Mouse (Mus musculus) myocyte (in vitro differentiated cells): ENCODE measurements around the gene Btbd6. TPM values are rescaled to one million over a fixed set of nuclear protein-coding genes. Genes with fewer than 3 reads are reported as not detected.
A peak's percentile ranks its signal among the peaks of the same experiment; 100 is the strongest.

ENCODE experiments used
- H3K27me3 ChIP-seq: one replicate; pipeline ENCODE4 v1.6.1; 2011; ENCODE audit not compliant: control insufficient read depth, insufficient read depth, insufficient read length
- H3K36me3 ChIP-seq: one replicate; pipeline ENCODE4 v1.6.1; 2011; ENCODE audit not compliant: control insufficient read depth, insufficient read depth
- H3K4me2 ChIP-seq: one replicate; pipeline ENCODE4 v1.6.1; 2011; ENCODE audit warnings: low read depth, control low read depth
- H3K4me3 ChIP-seq: one replicate; pipeline ENCODE4 v1.5.1; 2011; ENCODE audit warnings: mild to moderate bottlenecking, control low read depth, moderate library complexity
- H3K79me2 ChIP-seq: one replicate; pipeline ENCODE4 v1.6.1; 2011; ENCODE audit not compliant: control insufficient read depth, insufficient read depth
- H3ac ChIP-seq: one replicate; pipeline ENCODE4 v1.6.1; 2011; ENCODE audit not compliant: control insufficient read depth, insufficient read length
- CEBPB ChIP-seq: IDR thresholded peaks from 2 replicates; pipeline ENCODE4 v1.6.1; 2011; ENCODE audit warnings: mild to moderate bottlenecking, moderate library complexity; ENCODE audit not compliant: poor library complexity, insufficient read depth, severe bottlenecking
- E2F4 ChIP-seq: IDR thresholded peaks from one replicate; pipeline ENCODE4 v1.6.1; 2011; ENCODE audit warnings: mild to moderate bottlenecking, control low read depth, moderate library complexity; ENCODE audit not compliant: insufficient read depth
- MAX ChIP-seq: IDR thresholded peaks from one replicate; pipeline ENCODE4 v1.6.1; 2011; ENCODE audit warnings: low read depth, mild to moderate bottlenecking, control low read depth
- MYOD1 ChIP-seq, 3 experiments: IDR thresholded peaks; one replicate each; pipeline ENCODE4 v1.6.1; 2011; ENCODE audit warnings: control low read depth in 2 of 3, low read depth in 2 of 3, mild to moderate bottlenecking in 2 of 3, moderate library complexity in 1 of 3; ENCODE audit not compliant: insufficient read length in 2 of 3, control insufficient read depth in 1 of 3
- MYOG ChIP-seq, 3 experiments: IDR thresholded peaks; one replicate each; pipeline ENCODE4 v1.6.1; 2011; ENCODE audit warnings: control low read depth in 2 of 3, low read depth in 2 of 3, mild to moderate bottlenecking in 2 of 3; ENCODE audit not compliant: insufficient read length in 2 of 3, control insufficient read depth in 1 of 3, insufficient read depth in 1 of 3
- POLR2A ChIP-seq: IDR thresholded peaks from one replicate; pipeline ENCODE4 v1.6.1; 2011; ENCODE audit warnings: low read depth, mild to moderate bottlenecking, control low read depth, moderate library complexity; ENCODE audit not compliant: insufficient read length
- POLR2AphosphoS2 ChIP-seq: IDR thresholded peaks from one replicate; pipeline ENCODE4 v1.6.1; 2011; ENCODE audit warnings: low read depth, control low read depth; ENCODE audit not compliant: insufficient read length
- REST ChIP-seq: IDR thresholded peaks from one replicate; pipeline ENCODE4 v1.6.1; 2011; ENCODE audit warnings: mild to moderate bottlenecking, control low read depth, moderate library complexity; ENCODE audit not compliant: insufficient read depth, insufficient read length
- SRF ChIP-seq: IDR thresholded peaks from one replicate; pipeline ENCODE4 v1.6.1; 2011; ENCODE audit warnings: low read depth; ENCODE audit not compliant: control insufficient read depth, insufficient read length
- TCF12 ChIP-seq: IDR thresholded peaks from one replicate; pipeline ENCODE4 v1.6.1; 2011; ENCODE audit warnings: mild to moderate bottlenecking, control low read depth; ENCODE audit not compliant: poor library complexity, insufficient read depth, severe bottlenecking
- TCF3 ChIP-seq: IDR thresholded peaks from one replicate; pipeline ENCODE4 v1.6.1; 2011; ENCODE audit warnings: low read depth, control low read depth; ENCODE audit not compliant: insufficient read length
- USF1 ChIP-seq: IDR thresholded peaks from one replicate; pipeline ENCODE4 v1.6.1; 2011; ENCODE audit warnings: low read depth, mild to moderate bottlenecking, control low read depth, moderate library complexity
- polyA plus RNA-seq: library from polyadenylated mRNA; unstranded; fragments of >200 nt; fragmentation: generic; extraction: Trizol; gene quantifications from one replicate; pipeline ENCODE4 v1.2.1, GENCODE M21; 2012; ENCODE audit warnings: missing spikeins

Gene Btbd6
- 16.3 TPM for polyA plus RNA-seq

DNA sequence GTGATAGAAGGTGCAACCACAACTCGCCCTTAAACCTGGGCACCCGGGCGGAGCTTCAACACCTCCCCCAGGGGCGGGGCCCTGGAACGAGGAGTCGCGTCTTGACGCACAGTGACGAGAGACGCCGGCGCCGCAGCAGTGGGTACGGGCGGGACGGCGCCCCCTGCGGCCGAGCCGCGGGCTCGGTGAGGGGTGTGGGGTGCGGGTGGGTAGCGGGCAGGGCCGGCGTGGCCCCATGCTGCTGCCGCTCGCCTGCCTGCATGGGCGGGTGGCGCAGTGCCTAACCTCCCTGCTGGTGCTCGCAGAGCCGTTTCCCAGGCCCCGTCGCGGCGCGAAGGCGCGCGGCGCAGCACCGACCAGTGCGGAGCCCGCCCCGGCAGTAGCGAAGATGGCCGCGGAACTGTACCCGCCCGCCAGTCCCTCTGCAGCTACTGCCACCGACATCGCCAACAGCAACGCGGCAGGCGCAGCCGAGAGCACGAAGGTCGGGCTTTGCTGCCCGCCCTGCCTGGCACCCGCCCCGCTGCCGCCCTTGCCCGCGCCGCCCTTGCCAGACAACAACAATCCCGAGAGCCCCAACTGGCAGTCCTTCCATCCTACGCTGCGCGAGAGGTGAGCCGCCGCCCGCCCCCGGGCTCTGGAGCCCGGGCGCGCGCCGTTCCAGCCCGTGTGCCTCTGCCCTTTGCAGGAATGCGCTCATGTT, at the start of gene Btbd6:
TSS of gene Btbd6 (plus strand) at position 112 of the 703 bp plus-strand sequence.
- Histone ChIP-seq H3K4me3 (peak within 1 kb of the TSS; percentile 24), H3K36me3 (peaks cover 19% of the 10 kb centered on the region), H3ac (peak within 1 kb of the TSS; percentile 25), H3K4me2 (peak within 1 kb of the TSS; percentile 95), H3K27me3 (no peaks in the 10 kb centered on the region), H3K79me2 (no peaks in the 10 kb centered on the region)
- TF ChIP-seq POLR2A, result peak; percentile 90
- TF ChIP-seq POLR2AphosphoS2, result peak; percentile 91
- TF ChIP-seq MYOG (IDR thresholded peaks at IDR 0.05; ENCODE audit: control insufficient read depth in 1 of 3, insufficient read depth in 1 of 3, insufficient read length in 2 of 3, low read depth in 2 of 3), result peak in 1 of 3 experiments; percentile 3
- TF ChIP-seq MYOD1 (IDR thresholded peaks at IDR 0.05; ENCODE audit: control insufficient read depth in 1 of 3, insufficient read length in 2 of 3, low read depth in 2 of 3), result peak in 1 of 3 experiments; percentile 58
- no peak for TF ChIP-seq TCF3

DNA sequence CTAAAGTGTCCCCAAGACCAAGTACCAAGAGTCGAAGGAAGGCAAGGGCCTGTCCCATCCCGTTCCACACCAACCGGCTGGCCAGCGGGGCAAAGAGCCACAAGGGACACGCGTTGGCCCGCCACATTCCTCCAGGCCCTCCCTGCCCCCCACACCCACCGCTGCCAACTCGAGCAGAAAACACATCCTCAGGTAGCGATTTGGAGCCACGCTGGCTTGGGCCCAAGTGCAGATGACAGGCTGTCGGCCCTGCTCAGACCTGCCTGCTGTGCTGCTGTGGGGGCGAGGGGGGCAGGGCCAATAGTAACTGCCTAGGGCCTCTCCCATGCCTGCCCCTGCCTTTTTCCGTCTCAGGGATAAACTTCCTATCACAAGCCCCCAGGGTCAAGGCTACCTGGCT, 49.0 kb upstream of the Btbd6 start:
- no peaks in the 10 kb centered on the region for H3K27me3 ChIP-seq
- peaks cover 51% of the 10 kb centered on the region for H3K79me2 ChIP-seq
- H3K4me3 ChIP-seq, result no peak overlapping the region
- no peak overlapping the region for H3ac ChIP-seq
- H3K36me3 ChIP-seq, result no peaks in the 10 kb centered on the region
- no peak overlapping the region for H3K4me2 ChIP-seq
- no peak for TF ChIP-seq POLR2A
- no peak for TF ChIP-seq MYOD1 (IDR thresholded peaks at IDR 0.05; ENCODE audit: control insufficient read depth in 1 of 3, insufficient read length in 2 of 3, low read depth in 2 of 3)
- TF ChIP-seq CEBPB, result no peak
- TF ChIP-seq POLR2AphosphoS2, result peak; percentile 23
- no peak for TF ChIP-seq REST
- no peak for TF ChIP-seq TCF3

DNA sequence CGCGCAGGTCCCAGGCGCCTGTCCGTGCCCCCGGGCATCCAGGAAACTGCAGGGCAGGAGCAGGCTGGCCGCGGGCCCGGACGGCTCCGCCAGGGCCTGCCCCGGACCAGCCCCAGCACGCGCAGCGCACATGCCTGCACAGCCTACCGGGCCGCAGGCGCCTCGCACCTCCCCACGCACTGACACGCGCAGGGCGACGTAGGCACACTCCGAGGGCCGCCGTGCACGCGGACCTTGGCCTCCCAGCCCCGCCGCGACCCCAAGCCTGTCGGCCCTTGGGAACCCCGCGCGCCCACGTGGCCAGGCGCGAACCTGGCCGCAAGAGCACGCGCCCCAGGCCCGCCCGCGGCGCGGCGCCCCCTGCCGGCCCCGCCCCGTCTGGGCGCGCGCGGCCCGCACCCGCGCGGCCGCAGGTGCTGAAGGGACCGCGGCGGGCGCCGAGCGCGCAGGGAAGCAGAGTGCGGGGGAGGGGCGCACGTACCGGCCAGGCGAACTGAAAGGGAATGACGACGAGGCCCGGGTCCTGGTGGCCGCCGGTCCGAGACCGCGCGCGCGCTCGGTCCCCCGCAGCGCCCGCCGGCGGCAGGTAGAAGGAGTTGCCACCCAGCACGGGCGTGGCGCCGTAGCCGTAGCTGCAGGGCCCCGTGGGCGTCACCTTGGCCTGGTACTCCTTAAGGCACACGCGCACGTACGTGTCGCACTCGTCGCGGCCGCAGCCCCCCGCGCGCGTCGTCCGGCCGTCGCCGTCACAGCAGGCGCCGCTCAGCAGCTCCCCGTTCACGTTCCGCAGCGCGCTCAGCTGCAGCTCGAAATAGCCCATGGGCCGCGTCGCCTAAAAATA, 47.7 kb upstream of the Btbd6 start:
- peak overlapping the region; percentile 82 for H3ac ChIP-seq

GRCm38 (mm10) chr12:112929562-112930352, 46.5 kb upstream of the Btbd6 start, which contains the start of gene Jag2:
Gene Jag2, minus strand, starts transcription at chr12:112929776.
- Histone ChIP-seq H3K4me3 (peak within 1 kb of the TSS; percentile 19), H3K36me3 (no peaks in the 10 kb centered on the region), H3K27me3 (no peaks in the 10 kb centered on the region), H3K79me2 (peaks cover 28% of the 10 kb centered on the region), H3ac (peak within 1 kb of the TSS; percentile 82), H3K4me2 (peak within 1 kb of the TSS; percentile 83)
- TF ChIP-seq POLR2AphosphoS2, result peak; percentile 55
- no peak for TF ChIP-seq REST
- no peak for TF ChIP-seq TCF3
- no peak for TF ChIP-seq TCF12
- no peak for TF ChIP-seq MYOG (IDR thresholded peaks at IDR 0.05; ENCODE audit: control insufficient read depth in 1 of 3, insufficient read depth in 1 of 3, insufficient read length in 2 of 3, low read depth in 2 of 3)
- no peak for TF ChIP-seq E2F4
- no peak for TF ChIP-seq CEBPB
- TF ChIP-seq MYOD1 (IDR thresholded peaks at IDR 0.05; ENCODE audit: control insufficient read depth in 1 of 3, insufficient read length in 2 of 3, low read depth in 2 of 3), result peak in 1 of 3 experiments; percentile 14
- TF ChIP-seq POLR2A, result peak; percentile 66
- TF ChIP-seq MAX, result no peak
- no peak for TF ChIP-seq SRF

More for the DNA sequence above, 47.7 kb upstream of the Btbd6 start:
- peaks cover 39% of the 10 kb centered on the region for H3K79me2 ChIP-seq
- peak overlapping the region; percentile 83 for H3K4me2 ChIP-seq
- no peaks in the 10 kb centered on the region for H3K27me3 ChIP-seq
- TF ChIP-seq USF1, result no peak
- TF ChIP-seq REST, result no peak
- TF ChIP-seq POLR2AphosphoS2, result peak; percentile 56
- TF ChIP-seq MYOG (IDR thresholded peaks at IDR 0.05; ENCODE audit: control insufficient read depth in 1 of 3, insufficient read depth in 1 of 3, insufficient read length in 2 of 3, low read depth in 2 of 3), result peak in 1 of 3 experiments; percentile 1
- peak; percentile 59 for TF ChIP-seq POLR2A
- no peak for TF ChIP-seq TCF3
- peak in 1 of 3 experiments; percentile 19 for TF ChIP-seq MYOD1 (IDR thresholded peaks at IDR 0.05; ENCODE audit: control insufficient read depth in 1 of 3, insufficient read length in 2 of 3, low read depth in 2 of 3)
- no peaks in the 10 kb centered on the region for H3K36me3 ChIP-seq
- peak overlapping the region; percentile 19 for H3K4me3 ChIP-seq
